Mouse (Mus musculus): ENCODE measurements around the gene Cox5a. TPM values are rescaled to one million over a fixed set of nuclear protein-coding genes. Genes with fewer than 3 reads are reported as not detected.
A peak's percentile ranks its signal among the peaks of the same experiment; 100 is the strongest.

Cox5a gene
- 104 and 121 TPM in 2 replicates for polyA plus RNA-seq (2012; rRNA removed)
- polyA plus RNA-seq (2014; fragmentation: Nextera tagmentation; extraction: Ambion mirVana) = 316 and 317 TPM in 2 replicates

DNA sequence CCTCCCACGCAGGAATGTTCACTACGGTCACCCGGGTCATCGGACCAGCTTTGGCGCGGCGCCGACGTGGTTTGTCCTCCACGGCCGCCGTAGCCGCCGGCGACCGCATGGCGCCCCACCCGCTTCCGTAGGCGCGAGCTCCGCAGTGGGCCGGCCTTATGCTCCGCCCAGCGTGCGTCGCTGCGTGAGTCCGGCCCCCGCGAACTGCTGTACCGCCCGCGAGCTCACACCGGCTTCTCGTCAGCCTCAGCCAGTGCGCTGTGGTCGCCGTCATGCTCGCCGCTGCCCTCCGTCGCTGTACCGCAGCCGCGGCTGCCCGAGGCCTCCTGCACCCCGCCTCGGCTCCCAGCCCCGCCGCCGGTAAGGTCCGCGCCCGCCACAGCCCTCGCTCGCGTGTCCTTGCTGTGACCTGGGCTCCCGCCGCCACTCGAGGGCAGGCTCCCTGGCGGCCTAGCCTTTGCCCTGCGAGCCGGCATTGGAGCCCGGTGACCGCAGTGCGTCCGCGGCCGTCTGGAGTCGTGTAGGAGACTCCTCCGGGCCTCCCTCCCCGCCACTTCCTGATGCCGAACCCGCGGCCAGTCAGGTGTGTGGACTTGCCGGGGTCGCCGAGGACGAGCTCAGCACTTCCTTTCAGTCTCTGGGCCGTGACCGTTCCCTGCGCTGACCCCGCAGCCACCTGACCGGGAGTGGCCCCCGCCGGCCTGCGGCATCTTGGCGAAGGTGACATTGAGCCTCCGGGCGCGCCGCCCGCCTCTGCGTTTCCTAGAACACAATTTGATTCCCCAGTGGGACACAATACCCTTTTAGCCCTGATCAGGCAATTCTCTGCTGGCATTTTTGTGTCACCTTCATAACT lies at the start of gene Cox5a:
Gene Cox5a (plus strand): TSS at position 219 of the 856 bp plus-strand sequence.
- H3K36me3 ChIP-seq (replicated peaks; ENCODE audit: control insufficient read depth, insufficient read depth, low read depth) = no peaks in the 10 kb centered on the region
- H3K27ac ChIP-seq = peak within 1 kb of the TSS; percentile 72
- no peaks in the 10 kb centered on the region for H3K9me3 ChIP-seq (ENCODE audit: control insufficient read depth, low read length)
- no peaks in the 10 kb centered on the region for H3K27me3 ChIP-seq (ENCODE audit: control insufficient read depth, insufficient read depth, low read length)
- DNase-seq (ENCODE audit: low read depth in 3 of 3, low spot score in 3 of 3) = peak; percentile 85 to 91 (median 87)
- TF ChIP-seq EP300 (IDR thresholded peaks at IDR 0.05; ENCODE audit: low read depth) (0 out of 2 replicates have a peak, but pooled peaks have one; percentile 53), CTCF (IDR thresholded peaks at IDR 0.05; ENCODE audit: low read depth) (0 out of 2 replicates have a peak, but pooled peaks have one; percentile 2)
- H3K4me3 ChIP-seq (ENCODE audit: insufficient read depth in 1 of 2, low read depth in 2 of 2, low read length in 2 of 2) = peak within 1 kb of the TSS; percentile 77 to 79
- H3K4me2 ChIP-seq (ENCODE audit: low read depth) = peak within 1 kb of the TSS; percentile 92
- H3K9ac ChIP-seq (replicated peaks) = peak within 1 kb of the TSS; percentile 86
- under 1% methylated on average over 95 of the region's 95 CpGs for WGBS (ENCODE audit: insufficient replicate concordance)
- peaks cover 9 to 22% of the 10 kb centered on the region in 2 experiments for H3K4me1 ChIP-seq (replicated peaks; ENCODE audit: control insufficient read depth in 2 of 2, insufficient read depth in 2 of 2, low read length in 1 of 2)
- peak; percentile 98 for ATAC-seq (ENCODE audit: insufficient read depth)

DNA sequence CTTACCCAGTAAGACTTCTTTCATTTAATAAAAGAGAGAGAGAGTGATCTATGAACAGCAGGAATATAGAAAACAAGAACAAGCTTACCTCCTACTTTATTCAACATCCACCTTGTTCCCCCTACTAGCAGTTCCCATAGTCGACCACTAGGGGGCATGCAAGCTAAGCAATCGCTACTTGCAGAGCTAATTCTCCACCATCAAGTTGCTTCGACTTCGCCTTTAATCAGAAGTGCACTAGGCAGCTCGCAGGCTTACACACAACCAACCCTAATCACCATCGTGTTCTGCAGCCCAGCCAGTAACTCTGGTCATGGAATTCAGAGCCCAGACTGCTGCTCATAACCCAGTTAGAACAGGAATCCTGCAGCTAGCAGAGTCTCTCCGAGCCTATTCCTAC lies 35.3 kb upstream of the Cox5a start:
- 15% methylated on average over 7 of the region's 7 CpGs for WGBS (ENCODE audit: insufficient replicate concordance)
- H3K27me3 ChIP-seq (ENCODE audit: control insufficient read depth, insufficient read depth, low read length) = no peaks in the 10 kb centered on the region; the same call in 1 of the 2 replicates
- ATAC-seq (ENCODE audit: insufficient read depth) (no peak), DNase-seq (ENCODE audit: low read depth in 3 of 3, low spot score in 3 of 3) (peak; percentile 47 to 59 (median 51))
- peak; percentile 97 for TF ChIP-seq CTCF (IDR thresholded peaks at IDR 0.05; ENCODE audit: low read depth)
- TF ChIP-seq EP300 (IDR thresholded peaks at IDR 0.05; ENCODE audit: low read depth) = no peak
- no peak overlapping the region for H3K9ac ChIP-seq (replicated peaks)
- no peaks in the 10 kb centered on the region for H3K4me1 ChIP-seq (replicated peaks; ENCODE audit: control insufficient read depth in 2 of 2, insufficient read depth in 2 of 2, low read length in 1 of 2)
- no peak overlapping the region for H3K27ac ChIP-seq
- no peak overlapping the region for H3K4me3 ChIP-seq (ENCODE audit: insufficient read depth in 1 of 2, low read depth in 2 of 2, low read length in 2 of 2)
- H3K4me2 ChIP-seq (ENCODE audit: low read depth) = no peak overlapping the region
- H3K9me3 ChIP-seq (ENCODE audit: control insufficient read depth, low read length) = no peaks in the 10 kb centered on the region; the same call in 1 of the 2 replicates
- no peaks in the 10 kb centered on the region for H3K36me3 ChIP-seq (replicated peaks; ENCODE audit: control insufficient read depth, insufficient read depth, low read depth)

DNA sequence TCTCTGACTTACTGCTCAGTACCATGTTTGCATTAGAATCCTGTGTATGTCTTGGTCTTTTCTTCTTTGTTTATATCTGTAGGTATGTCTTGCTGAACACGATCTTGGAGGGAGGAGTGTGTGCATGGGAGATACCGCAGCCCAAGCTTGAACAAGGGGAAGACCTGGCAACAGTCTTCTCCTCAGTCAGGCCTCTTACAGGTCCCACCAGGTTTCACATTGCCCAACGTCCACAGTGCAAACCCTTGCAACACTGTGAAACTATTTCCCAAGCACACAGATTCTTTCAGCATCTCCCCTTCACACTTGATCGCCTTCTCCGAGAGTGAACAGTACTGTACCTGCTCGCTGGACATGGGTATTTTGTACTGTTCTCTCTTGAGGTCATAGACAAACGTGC lies 33.3 kb upstream of the Cox5a start:
- ATAC-seq (ENCODE audit: insufficient read depth) = no peak
- no peaks in the 10 kb centered on the region for H3K36me3 ChIP-seq (replicated peaks; ENCODE audit: control insufficient read depth, insufficient read depth, low read depth)

DNA sequence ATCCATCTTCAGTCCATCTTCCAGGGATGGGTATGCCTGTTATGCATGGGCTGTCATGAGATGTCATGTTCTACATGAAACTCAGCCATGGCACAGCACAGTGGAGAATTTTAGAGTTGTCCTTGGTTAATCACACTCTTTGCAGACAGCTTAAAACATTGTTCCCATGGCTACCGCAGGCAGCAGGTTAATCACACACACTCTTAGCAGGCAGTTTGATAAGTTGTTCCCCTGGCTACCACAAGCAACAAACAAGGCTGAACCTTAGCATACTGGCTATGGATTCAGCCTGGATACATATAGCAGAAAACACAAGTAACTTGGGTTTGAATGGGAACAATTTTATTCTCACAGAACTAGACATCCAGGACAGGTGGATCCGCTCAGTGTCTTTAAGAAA lies 27.5 kb upstream of the Cox5a start:
- no peak for ATAC-seq (ENCODE audit: insufficient read depth)
- 66% methylated on average over 2 of the region's 2 CpGs for WGBS (ENCODE audit: insufficient replicate concordance)
- peaks cover 4% of the 10 kb centered on the region for H3K27me3 ChIP-seq (ENCODE audit: control insufficient read depth, insufficient read depth, low read length)
- DNase-seq (ENCODE audit: low read depth in 3 of 3, low spot score in 3 of 3) = no peak
- 0 out of 4 replicates have a peak, but pooled peaks cover 0 to 1% of the 10 kb centered on the region in 2 experiments for H3K4me1 ChIP-seq (replicated peaks; ENCODE audit: control insufficient read depth in 2 of 2, insufficient read depth in 2 of 2, low read length in 1 of 2)
- H3K9me3 ChIP-seq (ENCODE audit: control insufficient read depth, low read length) = no peaks in the 10 kb centered on the region; the same call in 1 of the 2 replicates
- H3K9ac ChIP-seq (replicated peaks) = no peak overlapping the region
- no peak overlapping the region for H3K27ac ChIP-seq
- no peak overlapping the region for H3K4me3 ChIP-seq (ENCODE audit: insufficient read depth in 1 of 2, low read depth in 2 of 2, low read length in 2 of 2)
- H3K4me2 ChIP-seq (ENCODE audit: low read depth) = no peak overlapping the region
- TF ChIP-seq EP300 (IDR thresholded peaks at IDR 0.05; ENCODE audit: low read depth) (no peak), CTCF (IDR thresholded peaks at IDR 0.05; ENCODE audit: low read depth) (no peak)
- H3K36me3 ChIP-seq (replicated peaks; ENCODE audit: control insufficient read depth, insufficient read depth, low read depth) = no peaks in the 10 kb centered on the region

More for the DNA sequence above, 33.3 kb upstream of the Cox5a start:
- H3K9ac ChIP-seq (replicated peaks) = no peak overlapping the region
- H3K4me3 ChIP-seq (ENCODE audit: insufficient read depth in 1 of 2, low read depth in 2 of 2, low read length in 2 of 2) = no peak overlapping the region
- H3K4me1 ChIP-seq (replicated peaks; ENCODE audit: control insufficient read depth in 2 of 2, insufficient read depth in 2 of 2, low read length in 1 of 2) = no peaks in the 10 kb centered on the region
- TF ChIP-seq EP300 (IDR thresholded peaks at IDR 0.05; ENCODE audit: low read depth) (no peak), CTCF (IDR thresholded peaks at IDR 0.05; ENCODE audit: low read depth) (no peak)
- H3K27ac ChIP-seq = no peak overlapping the region
- no peaks in the 10 kb centered on the region; the same call in 1 of the 2 replicates for H3K27me3 ChIP-seq (ENCODE audit: control insufficient read depth, insufficient read depth, low read length)
- H3K9me3 ChIP-seq (ENCODE audit: control insufficient read depth, low read length) = no peaks in the 10 kb centered on the region; the same call in 1 of the 2 replicates
- DNase-seq (ENCODE audit: low read depth in 3 of 3, low spot score in 3 of 3) = no peak
- WGBS (ENCODE audit: insufficient replicate concordance) = 53% methylated on average over 7 of the region's 7 CpGs
- H3K4me2 ChIP-seq (ENCODE audit: low read depth) = no peak overlapping the region

DNA sequence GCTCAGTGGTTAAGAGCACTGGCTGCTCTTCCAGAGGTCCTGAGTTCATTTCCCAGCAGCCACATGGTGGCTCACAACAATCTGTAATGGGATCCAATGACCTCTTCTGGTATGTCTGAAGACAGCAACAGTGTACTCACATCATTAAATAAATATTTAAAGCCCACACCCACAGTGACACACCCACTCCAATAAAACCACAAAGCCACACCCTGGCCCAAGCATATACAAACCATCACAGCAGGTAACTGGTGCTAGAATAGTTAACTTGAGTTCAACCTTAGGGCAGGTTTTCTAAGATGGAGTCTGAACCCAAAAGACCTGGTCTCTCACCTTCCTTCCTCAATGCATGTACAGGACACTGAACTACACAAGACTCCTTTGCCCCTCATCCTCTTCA lies 26.1 kb upstream of the Cox5a start:
- H3K4me1 ChIP-seq (replicated peaks; ENCODE audit: control insufficient read depth in 2 of 2, insufficient read depth in 2 of 2, low read length in 1 of 2) = 0 out of 4 replicates have a peak, but pooled peaks cover 0 to 1% of the 10 kb centered on the region in 2 experiments
- TF ChIP-seq EP300 (IDR thresholded peaks at IDR 0.05; ENCODE audit: low read depth) (no peak), CTCF (IDR thresholded peaks at IDR 0.05; ENCODE audit: low read depth) (no peak)
- no peak overlapping the region for H3K9ac ChIP-seq (replicated peaks)
- H3K9me3 ChIP-seq (ENCODE audit: control insufficient read depth, low read length) = no peaks in the 10 kb centered on the region; the same call in 1 of the 2 replicates
- DNase-seq (ENCODE audit: low read depth in 3 of 3, low spot score in 3 of 3) (no peak), ATAC-seq (ENCODE audit: insufficient read depth) (no peak)
- no peak overlapping the region for H3K4me2 ChIP-seq (ENCODE audit: low read depth)
- H3K4me3 ChIP-seq (ENCODE audit: insufficient read depth in 1 of 2, low read depth in 2 of 2, low read length in 2 of 2) = no peak overlapping the region
- H3K27ac ChIP-seq = no peak overlapping the region
- no peaks in the 10 kb centered on the region for H3K36me3 ChIP-seq (replicated peaks; ENCODE audit: control insufficient read depth, insufficient read depth, low read depth)
- peaks cover 11% of the 10 kb centered on the region for H3K27me3 ChIP-seq (ENCODE audit: control insufficient read depth, insufficient read depth, low read length)

All from liver, embryonic 14.5 days (tissue).